Mouse (Mus musculus): Measurements from ENCODE around the gene Hexa. TPM values are rescaled to one million over a fixed set of nuclear protein-coding genes. Genes with fewer than 3 reads are reported as not detected.
A peak's percentile ranks its signal among the peaks of the same experiment; 100 is the strongest.

The Hexa gene
- polyA plus RNA-seq, 1 experiment from 2014 or later: 76.8 TPM

GRCm38 (mm10) chr9:59567111-59567510 lies 27.8 kb downstream of the Hexa start:
- H3K4me3 ChIP-seq: no peak overlapping the region
- no peaks in the 10 kb centered on the region for H3K27me3 ChIP-seq
- no peak for ATAC-seq (ENCODE audit: low FRiP score, low read depth)
- H3K9me3 ChIP-seq: no peaks in the 10 kb centered on the region
- peaks cover 30% of the 10 kb centered on the region for H3K36me3 ChIP-seq
- no peak overlapping the region for H3K4me2 ChIP-seq (replicated peaks)
- 33% methylated on average over 6 of the region's 6 CpGs for WGBS
- H3K4me1 ChIP-seq: no peaks in the 10 kb centered on the region
- H3K9ac ChIP-seq: no peak overlapping the region
- no peak overlapping the region for H3K27ac ChIP-seq

DNA sequence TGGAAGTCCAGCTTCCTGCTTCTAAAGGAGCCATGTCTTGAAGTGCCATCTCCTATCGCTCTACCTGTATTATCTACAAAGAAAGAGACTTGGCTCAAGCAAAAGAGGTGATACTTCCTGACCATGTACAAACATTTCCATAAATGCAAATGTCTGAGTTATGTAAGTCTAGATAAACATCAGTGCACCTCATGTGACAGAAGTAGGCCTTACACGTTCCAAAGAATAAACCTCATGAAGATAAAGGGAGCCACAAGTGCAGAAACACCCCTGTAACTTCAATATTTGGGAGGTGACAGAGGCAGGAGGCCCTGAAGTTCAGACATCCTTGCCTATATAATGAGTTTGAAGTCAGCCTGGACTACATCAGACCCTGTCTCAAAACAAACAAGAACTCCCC lies 32.5 kb downstream of the Hexa start:
- Histone ChIP-seq H3K4me3 (no peak overlapping the region), H3K4me1 (no peaks in the 10 kb centered on the region), H3K27ac (no peak overlapping the region), H3K9ac (no peak overlapping the region), H3K36me3 (no peaks in the 10 kb centered on the region), H3K4me2 (replicated peaks) (no peak overlapping the region), H3K9me3 (no peaks in the 10 kb centered on the region), H3K27me3 (peaks cover 12% of the 10 kb centered on the region)
- 79% methylated on average over 2 of the region's 2 CpGs for WGBS
- no peak for ATAC-seq (ENCODE audit: low FRiP score, low read depth)

GRCm38 (mm10) chr9:59577401-59577800 lies 38.1 kb downstream of the Hexa start:
- Histone ChIP-seq H3K4me2 (replicated peaks) (peak overlapping the region; percentile 69), H3K27me3 (peaks cover 48% of the 10 kb centered on the region), H3K9me3 (no peaks in the 10 kb centered on the region), H3K36me3 (no peaks in the 10 kb centered on the region), H3K9ac (no peak overlapping the region), H3K27ac (no peak overlapping the region), H3K4me1 (peaks cover 11% of the 10 kb centered on the region), H3K4me3 (peak overlapping the region; percentile 47)
- WGBS: 14% methylated on average over 13 of the region's 13 CpGs
- no peak for ATAC-seq (ENCODE audit: low FRiP score, low read depth)

DNA sequence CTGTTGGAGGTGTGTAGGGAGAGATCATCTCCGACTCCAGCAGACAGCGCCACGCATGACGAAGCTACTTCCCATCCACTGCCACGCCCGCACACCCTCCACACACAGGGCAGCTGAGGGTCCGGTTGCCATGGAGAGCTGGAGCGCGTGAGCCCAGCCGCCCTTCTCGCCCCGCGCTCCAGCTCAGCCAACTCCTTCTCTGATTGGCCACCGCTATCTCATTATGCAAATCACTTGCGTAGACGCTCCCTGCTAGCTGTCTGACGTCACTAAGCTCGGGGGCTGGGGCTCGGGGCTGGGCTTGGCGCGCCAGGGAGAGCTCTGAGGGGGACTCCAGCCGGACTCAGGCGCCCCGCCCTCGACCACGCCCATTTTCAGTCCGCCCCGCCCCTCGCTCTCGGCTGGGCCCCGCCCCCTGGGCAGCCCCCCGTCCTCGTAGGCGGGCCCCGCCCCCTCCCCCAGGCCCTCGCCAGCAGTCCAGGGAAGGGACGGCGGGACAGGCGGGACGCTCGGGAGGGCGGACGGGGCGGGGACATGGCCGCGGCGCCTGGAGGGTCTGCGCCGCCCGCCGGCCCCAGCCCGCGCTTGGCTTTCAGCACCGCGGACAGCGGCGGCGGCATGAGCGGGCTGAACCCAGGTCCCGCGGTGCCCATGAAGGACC lies 38.6 kb downstream of the Hexa start, which contains the start of gene Celf6:
TSS of gene Celf6 (plus strand) at position 74 of the 661 bp plus-strand sequence.
- Histone ChIP-seq H3K4me1 (peaks cover 11% of the 10 kb centered on the region), H3K9ac (no peak within 1 kb of the TSS)
- WGBS: under 1% methylated on average over 60 of the region's 61 CpGs

DNA sequence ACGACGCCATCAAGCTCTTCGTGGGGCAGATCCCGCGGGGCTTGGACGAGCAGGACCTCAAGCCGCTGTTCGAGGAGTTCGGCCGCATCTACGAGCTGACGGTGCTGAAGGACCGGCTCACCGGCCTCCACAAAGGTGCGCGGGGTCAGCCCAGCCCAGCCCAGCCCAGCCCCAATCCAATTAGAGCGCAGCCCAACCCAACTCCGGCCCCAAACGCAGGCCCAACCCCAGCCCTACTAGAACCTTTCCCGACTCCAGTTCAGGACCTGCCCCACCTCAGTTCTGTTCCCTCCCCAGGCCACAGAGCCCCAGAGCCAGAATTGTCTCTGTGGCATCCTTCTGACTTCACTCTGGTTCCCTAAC lies 39.1 kb downstream of the Hexa start:
- Histone ChIP-seq H3K27ac (no peak overlapping the region), H3K9me3 (no peaks in the 10 kb centered on the region), H3K9ac (no peak overlapping the region), H3K36me3 (no peaks in the 10 kb centered on the region), H3K4me3 (peak overlapping the region; percentile 47), H3K27me3 (peaks cover 50% of the 10 kb centered on the region), H3K4me1 (peaks cover 11% of the 10 kb centered on the region), H3K4me2 (replicated peaks) (peak overlapping the region; percentile 69)
- under 1% methylated on average over 20 of the region's 20 CpGs for WGBS
- no peak for ATAC-seq (ENCODE audit: low FRiP score, low read depth)

More for the DNA sequence above, 38.6 kb downstream of the Hexa start, which contains the start of gene Celf6:
- Histone ChIP-seq H3K36me3 (no peaks in the 10 kb centered on the region), H3K9me3 (no peaks in the 10 kb centered on the region), H3K27ac (no peak within 1 kb of the TSS), H3K4me3 (peak within 1 kb of the TSS; percentile 47), H3K27me3 (peaks cover 48% of the 10 kb centered on the region), H3K4me2 (replicated peaks) (peak within 1 kb of the TSS; percentile 69)
- ATAC-seq (ENCODE audit: low FRiP score, low read depth): peak; percentile 97

DNA sequence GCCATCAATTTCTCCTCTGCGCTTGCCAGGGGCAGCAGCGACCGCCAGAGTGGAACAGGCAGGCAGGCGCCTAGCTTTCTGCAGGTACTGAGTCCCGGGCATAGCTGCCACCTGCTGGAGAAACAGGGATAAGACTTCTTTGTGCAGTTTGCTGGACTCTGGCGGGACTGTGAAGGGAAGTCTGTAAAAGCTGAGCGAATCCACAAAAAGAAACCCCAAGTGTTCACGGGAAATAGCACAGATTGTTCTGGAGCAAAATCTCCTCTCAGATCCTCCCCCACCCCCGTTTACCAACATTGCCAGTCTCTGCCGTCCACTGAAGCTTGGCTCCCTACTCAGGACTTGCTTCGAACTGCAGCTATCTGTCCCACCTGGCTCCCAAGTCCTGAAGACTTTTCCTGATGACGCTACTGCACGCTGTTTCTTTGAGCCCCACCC lies 45.5 kb downstream of the Hexa start:
- WGBS: 5% methylated on average over 13 of the region's 13 CpGs
- Histone ChIP-seq H3K4me3 (peak overlapping the region; percentile 39), H3K4me2 (replicated peaks) (peak overlapping the region; percentile 64), H3K9ac (peak overlapping the region; percentile 59), H3K4me1 (no peaks in the 10 kb centered on the region), H3K27me3 (peaks cover 29% of the 10 kb centered on the region), H3K9me3 (no peaks in the 10 kb centered on the region), H3K36me3 (no peaks in the 10 kb centered on the region), H3K27ac (no peak overlapping the region)
- ATAC-seq (ENCODE audit: low FRiP score, low read depth): peak; percentile 82; the same call in 1 of the 2 replicates

GRCm38 (mm10) chr9:59588252-59588651 lies 48.9 kb downstream of the Hexa start:
- no peaks in the 10 kb centered on the region for H3K4me1 ChIP-seq
- no peak overlapping the region for H3K4me3 ChIP-seq
- H3K4me2 ChIP-seq (replicated peaks): no peak overlapping the region
- 72% methylated on average over 5 of the region's 5 CpGs for WGBS
- H3K9me3 ChIP-seq: no peaks in the 10 kb centered on the region
- ATAC-seq (ENCODE audit: low FRiP score, low read depth): no peak
- H3K36me3 ChIP-seq: no peaks in the 10 kb centered on the region
- no peak overlapping the region for H3K9ac ChIP-seq
- peaks cover 24% of the 10 kb centered on the region for H3K27me3 ChIP-seq
- H3K27ac ChIP-seq: no peak overlapping the region

GRCm38 (mm10) chr9:59588710-59589671 lies 49.7 kb downstream of the Hexa start:
- H3K9ac ChIP-seq: no peak overlapping the region
- 40% methylated on average over 12 of the region's 12 CpGs for WGBS
- H3K27ac ChIP-seq: no peak overlapping the region
- H3K27me3 ChIP-seq: peaks cover 20% of the 10 kb centered on the region
- no peaks in the 10 kb centered on the region for H3K36me3 ChIP-seq
- H3K4me2 ChIP-seq (replicated peaks): no peak overlapping the region
- no peaks in the 10 kb centered on the region for H3K9me3 ChIP-seq
- H3K4me1 ChIP-seq: no peaks in the 10 kb centered on the region
- ATAC-seq (ENCODE audit: low FRiP score, low read depth): no peak
- no peak overlapping the region for H3K4me3 ChIP-seq

DNA sequence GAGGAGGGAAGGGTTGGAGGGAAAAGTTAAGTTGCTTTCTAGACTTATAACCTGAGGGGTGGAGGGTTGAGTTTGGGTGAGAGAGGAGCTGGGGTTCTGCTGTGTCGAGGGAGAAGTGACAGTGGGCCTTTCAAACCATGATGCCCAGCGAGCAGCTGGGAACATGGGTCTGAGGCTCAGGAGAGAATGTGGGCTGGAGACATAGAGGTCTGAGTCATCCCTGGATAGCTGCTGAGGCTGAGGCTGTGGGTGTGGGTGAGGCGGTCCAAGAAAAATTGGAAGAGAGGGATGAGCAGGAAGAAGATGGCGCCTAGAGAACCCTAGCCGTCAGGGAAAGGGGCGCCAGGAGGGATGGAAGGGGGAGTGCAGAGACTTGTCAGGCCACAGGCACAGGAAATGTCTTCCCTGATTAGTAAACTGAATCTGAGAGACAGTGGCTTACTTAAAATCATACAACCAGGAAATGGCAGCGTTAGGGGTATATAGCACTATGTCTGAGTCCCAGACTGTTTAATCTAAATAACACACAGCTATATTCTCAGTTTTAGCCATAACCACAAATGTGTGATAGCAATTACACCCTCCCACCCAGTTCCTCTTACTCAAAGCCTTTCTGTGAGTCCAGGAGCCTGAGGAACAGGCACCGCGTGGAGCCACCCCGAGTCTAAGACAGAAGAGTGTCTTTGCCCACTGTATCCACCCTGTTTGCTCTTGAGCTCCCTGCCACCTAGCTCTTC lies 50.5 kb downstream of the Hexa start:
- no peak overlapping the region for H3K27ac ChIP-seq
- peaks cover 20% of the 10 kb centered on the region for H3K27me3 ChIP-seq
- no peak overlapping the region for H3K4me3 ChIP-seq
- no peaks in the 10 kb centered on the region for H3K36me3 ChIP-seq
- no peak for ATAC-seq (ENCODE audit: low FRiP score, low read depth)
- WGBS: 80% methylated on average over 10 of the region's 10 CpGs
- no peaks in the 10 kb centered on the region for H3K9me3 ChIP-seq
- H3K4me2 ChIP-seq (replicated peaks): no peak overlapping the region
- H3K9ac ChIP-seq: no peak overlapping the region
- no peaks in the 10 kb centered on the region for H3K4me1 ChIP-seq

GRCm38 (mm10) chr9:59601661-59602060 lies 62.3 kb downstream of the Hexa start:
- no peaks in the 10 kb centered on the region for H3K9me3 ChIP-seq
- peaks cover 34% of the 10 kb centered on the region for H3K27me3 ChIP-seq
- H3K36me3 ChIP-seq: no peaks in the 10 kb centered on the region
- no peak overlapping the region for H3K9ac ChIP-seq
- H3K27ac ChIP-seq: no peak overlapping the region
- WGBS: 78% methylated on average over 8 of the region's 8 CpGs
- no peaks in the 10 kb centered on the region for H3K4me1 ChIP-seq
- no peak overlapping the region for H3K4me2 ChIP-seq (replicated peaks)
- no peak overlapping the region for H3K4me3 ChIP-seq
- ATAC-seq (ENCODE audit: low FRiP score, low read depth): no peak

GRCm38 (mm10) chr9:59605967-59606366 lies 66.6 kb downstream of the Hexa start:
- peaks cover 32% of the 10 kb centered on the region for H3K27me3 ChIP-seq
- H3K9me3 ChIP-seq: no peaks in the 10 kb centered on the region
- no peak overlapping the region for H3K4me3 ChIP-seq
- no peak overlapping the region for H3K27ac ChIP-seq
- no peaks in the 10 kb centered on the region for H3K36me3 ChIP-seq
- whole genome bisulfite sequencing: 55% methylated on average over 6 of the region's 6 CpGs
- H3K4me2 ChIP-seq (replicated peaks): no peak overlapping the region
- H3K4me1 ChIP-seq: no peaks in the 10 kb centered on the region
- no peak overlapping the region for H3K9ac ChIP-seq
- no peak for ATAC-seq (ENCODE audit: low FRiP score, low read depth)

DNA sequence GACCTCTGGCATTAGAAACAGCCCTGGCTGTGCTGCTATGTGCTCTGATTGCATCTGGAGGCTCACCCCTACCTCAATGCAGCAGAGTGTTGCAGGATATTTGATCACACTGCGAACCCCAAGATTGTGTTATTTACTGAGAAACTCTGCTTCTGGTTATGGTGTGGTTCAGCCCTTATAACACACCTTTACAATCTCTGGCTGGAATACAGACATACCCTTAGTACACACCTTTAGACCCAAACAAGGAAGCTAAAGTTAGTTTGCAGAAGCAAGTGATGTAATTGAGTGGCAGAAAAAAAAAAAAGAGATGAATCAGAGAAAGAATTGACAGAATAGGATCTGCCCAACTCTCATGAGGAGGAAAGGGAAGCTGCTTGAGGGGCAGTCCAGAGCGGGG lies 71.6 kb downstream of the Hexa start:
- 82% methylated on average over 2 of the region's 2 CpGs for WGBS

More for the DNA sequence above, 71.6 kb downstream of the Hexa start:
- no peak overlapping the region for H3K27ac ChIP-seq
- no peak overlapping the region for H3K9ac ChIP-seq
- H3K4me3 ChIP-seq: no peak overlapping the region
- H3K9me3 ChIP-seq: no peaks in the 10 kb centered on the region
- no peaks in the 10 kb centered on the region for H3K36me3 ChIP-seq
- no peak for ATAC-seq (ENCODE audit: low FRiP score, low read depth)
- no peaks in the 10 kb centered on the region for H3K27me3 ChIP-seq
- H3K4me2 ChIP-seq (replicated peaks): no peak overlapping the region
- no peaks in the 10 kb centered on the region for H3K4me1 ChIP-seq

All from limb, embryonic 13.5 days (tissue).